Mouse (Mus musculus): ENCODE measurements at regions not wholly inside any gene's neighbourhood (a gene's known extent, or its start where the extent isn't known, plus 50 kb on each side); places are given as distances from the start of the nearest gene placed in this dataset.

DNA sequence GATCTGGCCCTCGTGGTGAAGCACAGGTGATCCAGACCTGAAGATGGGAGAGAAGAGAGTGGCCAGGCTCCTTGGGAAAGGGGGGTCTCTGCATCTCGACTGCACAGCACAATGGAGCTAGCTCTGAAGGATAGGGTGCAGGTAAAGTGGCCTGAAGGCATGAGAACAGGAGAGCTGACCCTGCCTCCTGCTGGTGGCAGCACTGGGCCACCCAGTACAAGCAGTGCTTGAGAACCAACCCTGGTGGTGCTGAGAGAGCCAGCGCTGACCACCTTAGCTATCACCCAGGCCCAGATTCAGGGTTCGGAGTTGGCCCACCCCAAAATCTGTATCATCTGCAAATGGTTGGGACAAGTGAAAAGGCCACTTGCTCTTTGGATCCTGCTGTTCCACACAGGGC, 66.2 kb downstream of the A730009L09Rik start:
- no peak for DNase-seq (ENCODE audit: low read depth)

DNA sequence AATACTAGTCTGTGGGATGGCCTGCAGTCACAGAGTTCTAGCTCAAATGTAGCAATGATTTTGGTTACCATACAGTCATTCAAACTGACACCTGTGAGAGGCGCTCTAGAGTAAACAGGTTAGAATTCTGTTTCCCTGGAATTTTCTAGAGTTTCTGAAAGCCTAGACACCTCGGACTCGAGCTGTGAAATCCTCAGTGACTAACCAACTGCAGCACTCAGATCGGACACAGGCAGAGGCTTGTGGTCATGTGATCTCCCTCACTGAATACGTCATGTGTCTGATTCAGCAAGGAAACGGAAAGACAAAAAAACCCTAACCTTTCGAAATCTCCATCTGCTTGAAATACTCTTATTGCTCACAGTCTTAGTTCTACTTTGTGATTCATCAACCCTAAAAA, 68.4 kb downstream of the A730009L09Rik start:
- DNase-seq (ENCODE audit: low read depth): no peak

DNA sequence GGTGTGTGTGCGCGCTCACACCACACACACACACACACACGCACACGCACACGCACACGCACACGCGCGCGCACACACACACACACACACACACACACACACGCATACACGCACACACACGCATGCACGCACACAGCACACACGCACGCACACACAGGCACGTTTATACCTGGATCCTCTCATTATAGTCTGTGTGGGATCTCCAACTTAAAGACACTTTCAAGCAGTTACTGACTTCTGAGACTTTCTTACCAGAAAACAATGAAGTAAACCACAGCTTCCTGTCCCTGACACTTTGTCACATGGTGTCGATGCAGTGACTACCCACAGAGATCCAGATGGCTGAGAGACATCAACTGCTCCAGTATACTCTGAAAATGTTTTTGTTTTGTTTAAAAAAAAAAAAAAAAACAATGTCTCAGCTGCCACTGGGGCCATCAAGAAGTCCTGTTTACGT, 68.9 kb downstream of the A730009L09Rik start:
- no peak for DNase-seq (ENCODE audit: low read depth)

DNA sequence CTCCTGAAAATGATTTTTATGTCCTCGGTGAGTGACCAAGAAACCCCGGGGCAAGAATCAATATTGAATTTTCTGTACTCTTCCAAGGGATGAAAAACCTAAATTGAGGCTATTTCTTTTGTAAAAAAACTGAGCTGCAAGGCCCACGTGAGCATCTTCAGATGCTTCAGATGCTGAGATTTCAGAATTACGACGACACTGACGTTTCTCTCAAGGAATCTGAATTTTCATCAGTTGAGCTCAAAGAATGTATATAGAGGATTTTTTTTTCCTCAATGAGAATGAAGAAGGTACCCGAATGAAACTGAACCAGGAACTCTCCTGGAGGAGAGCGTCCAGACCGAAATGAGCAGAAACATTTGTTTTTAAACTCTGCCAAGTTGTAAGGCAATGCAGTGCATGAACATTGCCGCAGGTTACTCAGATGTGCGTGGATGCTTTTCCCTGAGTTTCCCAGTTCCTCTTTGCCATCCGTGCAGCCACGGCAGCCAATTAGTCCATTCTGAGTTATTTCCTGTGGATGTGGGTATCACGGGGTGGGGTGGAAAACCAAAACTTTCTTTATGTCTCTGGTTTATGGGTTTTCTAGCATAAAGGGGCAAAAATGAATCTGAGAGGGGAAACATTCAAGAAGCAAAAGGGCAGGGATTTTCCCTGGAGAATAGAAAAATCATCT, 69.9 kb downstream of the A730009L09Rik start:
- no peak for DNase-seq (ENCODE audit: low read depth)

DNA sequence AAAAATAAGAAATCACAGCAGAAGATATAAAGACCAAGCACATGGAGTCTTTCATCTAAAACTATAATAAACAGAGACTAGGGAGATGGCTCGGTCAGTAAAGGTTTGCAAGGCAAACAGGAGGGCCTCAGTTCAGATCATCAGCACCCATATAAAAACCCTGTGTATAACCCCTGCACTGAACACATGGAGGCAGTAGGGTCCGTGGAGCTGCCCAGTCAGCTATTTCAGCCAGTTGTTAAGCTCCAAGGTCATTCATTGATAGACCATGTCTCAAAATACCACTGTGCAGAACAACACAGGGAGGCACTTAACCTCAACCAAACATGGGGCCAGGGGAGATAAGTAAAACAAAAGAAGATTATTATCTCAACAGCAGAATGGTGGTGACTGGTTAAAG, 78.1 kb downstream of the A730009L09Rik start:
- no peak for DNase-seq (ENCODE audit: low read depth)

DNA sequence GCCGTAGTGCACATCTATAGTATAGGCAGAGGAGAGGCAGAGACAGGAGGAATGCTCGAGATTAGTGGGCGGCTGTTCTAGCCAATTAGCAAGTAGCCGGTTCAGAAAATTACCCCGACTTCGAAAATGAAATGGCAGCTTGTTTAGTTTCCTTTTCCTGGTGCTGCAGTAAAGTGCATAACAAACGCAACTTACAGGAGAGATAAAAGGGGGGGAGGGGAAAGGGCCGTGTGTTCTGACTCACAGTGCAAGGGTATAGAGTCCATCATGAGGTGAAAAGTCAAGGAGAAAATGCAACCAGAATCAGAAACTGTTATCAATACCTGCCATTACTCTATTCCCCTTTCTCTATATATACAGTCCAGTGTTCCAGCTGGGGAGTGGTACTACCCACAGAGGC, 88.0 kb downstream of the A730009L09Rik start:
- no peak for DNase-seq (ENCODE audit: low read depth)

DNA sequence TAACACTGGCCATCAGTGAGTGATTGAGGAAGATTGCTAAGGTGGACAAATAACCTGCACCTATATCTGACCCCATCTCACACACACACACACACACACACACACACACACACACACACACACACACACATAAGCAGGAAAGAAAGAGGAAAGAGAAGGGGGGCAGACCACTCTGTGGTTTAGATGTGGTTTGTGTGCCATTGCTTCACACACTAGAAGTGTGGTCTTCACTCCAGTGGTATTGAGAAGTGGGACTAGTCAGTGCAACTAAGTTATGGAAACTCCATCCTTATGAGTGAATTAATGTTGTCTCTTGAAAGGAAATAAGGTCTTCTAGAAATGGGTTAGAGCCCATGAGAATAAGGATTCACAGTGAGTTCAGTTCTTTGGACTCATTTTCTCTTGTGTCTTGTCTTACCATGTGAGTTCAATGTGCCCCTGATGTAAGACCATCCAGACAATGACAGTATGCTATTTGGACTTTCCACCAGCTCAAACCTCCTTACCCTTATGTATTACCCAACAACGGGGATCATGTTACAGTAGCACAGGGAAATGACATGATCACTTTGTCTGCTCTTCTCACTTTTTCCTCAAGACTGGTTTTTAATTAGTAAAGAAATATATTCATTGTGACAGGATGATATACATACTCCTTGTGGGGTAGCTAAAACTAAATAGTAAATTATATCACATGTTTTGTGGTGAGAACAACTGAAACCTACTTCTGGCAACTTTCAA, 88.7 kb downstream of the A730009L09Rik start:
- DNase-seq (ENCODE audit: low read depth): no peak

DNA sequence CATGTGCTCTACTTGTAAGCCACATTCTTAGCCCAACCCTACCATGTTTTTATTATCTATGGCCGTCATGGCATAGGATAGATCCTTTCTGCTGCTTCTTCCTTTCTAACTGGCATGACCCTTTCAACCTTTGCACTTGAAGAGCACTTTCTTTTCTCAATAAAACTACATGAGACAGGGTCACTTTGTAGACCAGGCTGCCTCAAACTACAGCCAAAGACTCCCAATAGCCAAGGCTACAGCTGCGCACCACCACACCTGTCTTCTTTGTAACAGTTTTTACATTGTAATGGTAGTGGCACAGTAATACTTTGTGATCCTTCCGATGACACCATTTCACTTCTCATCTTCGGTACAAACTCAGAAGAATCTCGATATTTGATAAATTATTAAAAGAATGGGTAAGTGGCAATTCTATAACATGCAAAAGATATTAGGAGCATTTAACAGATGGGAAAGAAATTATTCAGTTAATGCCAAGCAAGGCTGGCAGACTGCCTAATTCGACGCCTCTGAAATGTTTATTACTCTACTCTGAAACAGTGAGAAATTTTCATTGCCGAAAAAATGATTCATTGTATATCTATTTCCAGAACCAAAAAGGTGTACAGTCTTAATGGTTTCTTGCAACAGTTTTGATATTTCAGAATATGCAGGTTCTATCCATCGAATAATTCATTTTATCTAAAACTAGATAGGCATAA, 89.5 kb downstream of the A730009L09Rik start:
- no peak for DNase-seq (ENCODE audit: low read depth)

DNA sequence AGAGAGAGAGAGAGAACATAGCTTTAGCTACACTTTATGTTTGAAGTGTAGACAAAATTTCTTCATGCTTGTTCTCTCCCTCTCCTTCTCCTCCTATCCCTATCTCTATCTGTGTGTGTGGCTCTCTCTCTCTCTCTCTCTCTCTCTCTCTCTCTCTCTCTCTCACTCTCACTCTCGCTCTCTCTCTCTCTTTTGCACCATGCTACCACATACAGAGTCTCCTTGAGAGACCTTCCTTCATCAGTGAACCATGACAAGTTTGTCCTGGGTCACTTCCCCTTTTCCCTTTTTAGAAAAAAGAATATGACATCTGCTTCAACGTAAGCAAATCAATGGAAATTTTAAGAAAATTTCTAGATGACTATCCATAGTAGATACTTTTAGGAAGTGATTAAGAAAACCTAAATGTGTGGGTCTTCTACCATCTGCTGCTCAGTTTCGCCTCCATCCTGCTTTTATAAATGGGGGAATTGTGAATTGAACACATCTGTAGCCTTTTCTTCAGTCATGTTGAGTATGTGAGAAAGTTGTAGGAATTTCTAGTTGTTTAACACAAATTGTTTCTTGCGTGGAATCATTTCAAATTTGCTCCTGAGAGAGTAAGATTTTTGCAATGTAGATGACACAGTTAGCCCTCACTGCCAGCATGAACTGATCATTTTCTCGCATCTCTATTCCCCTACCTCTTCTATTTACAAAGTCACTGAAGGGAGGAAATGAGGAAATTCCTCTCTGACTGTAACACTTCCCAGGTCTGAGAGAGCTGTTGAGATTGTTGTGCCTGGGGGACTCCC, 91.3 kb downstream of the A730009L09Rik start:
- no peak for DNase-seq (ENCODE audit: low read depth)

DNA sequence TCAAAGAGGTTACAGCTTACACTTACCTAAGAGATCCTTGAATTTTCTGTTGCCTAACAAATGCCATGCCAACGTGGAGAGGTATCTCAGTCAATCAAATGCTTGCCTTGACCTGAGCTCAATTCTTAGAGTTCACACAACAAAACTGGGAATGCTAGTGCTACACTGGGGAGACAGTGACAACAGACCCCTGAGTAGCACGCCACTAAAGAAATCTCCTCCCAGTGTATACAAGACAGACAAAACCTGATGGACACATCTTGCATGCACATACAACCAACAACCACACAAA, 91.8 kb downstream of the A730009L09Rik start:
- DNase-seq (ENCODE audit: low read depth): no peak

DNA sequence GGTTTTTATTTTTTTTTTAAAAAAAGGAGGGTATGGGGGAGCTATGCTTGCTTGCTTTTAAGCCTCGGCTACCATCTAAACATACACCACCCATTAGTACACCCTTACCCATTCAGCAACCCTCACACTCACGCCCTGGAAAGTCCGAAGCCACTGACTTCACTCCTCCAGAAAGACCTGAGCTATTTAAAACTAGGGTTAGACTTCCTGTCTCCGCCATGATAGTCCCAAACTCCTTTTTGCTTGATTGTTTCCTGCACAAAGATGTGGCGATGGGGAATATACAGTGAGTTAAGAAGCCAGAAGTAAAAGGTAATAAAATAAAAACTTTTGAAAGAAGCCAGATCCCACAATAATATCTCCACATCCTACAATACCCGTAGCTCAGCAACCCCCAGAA, 92.6 kb downstream of the A730009L09Rik start:
- no peak for DNase-seq (ENCODE audit: low read depth)

DNA sequence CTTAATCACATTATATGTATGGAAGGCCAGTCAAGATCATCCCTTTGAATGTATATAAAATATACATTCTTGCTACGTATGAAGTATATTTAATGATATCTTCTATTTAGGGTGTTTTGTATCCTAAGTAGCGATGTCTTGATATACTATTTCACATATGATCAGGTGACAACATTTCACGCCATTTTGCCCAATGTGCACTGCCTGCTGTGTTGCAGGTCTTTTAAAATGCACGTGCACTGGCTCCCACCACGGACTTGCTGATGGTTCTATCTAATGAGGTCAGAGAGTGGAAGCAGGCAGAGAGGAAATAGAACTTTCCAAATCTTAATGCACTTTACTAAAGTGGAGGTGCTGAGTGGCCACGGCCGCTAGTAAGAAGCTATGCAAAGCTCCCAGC, 100.8 kb downstream of the A730009L09Rik start:
- no peak for DNase-seq (ENCODE audit: low read depth)

DNA sequence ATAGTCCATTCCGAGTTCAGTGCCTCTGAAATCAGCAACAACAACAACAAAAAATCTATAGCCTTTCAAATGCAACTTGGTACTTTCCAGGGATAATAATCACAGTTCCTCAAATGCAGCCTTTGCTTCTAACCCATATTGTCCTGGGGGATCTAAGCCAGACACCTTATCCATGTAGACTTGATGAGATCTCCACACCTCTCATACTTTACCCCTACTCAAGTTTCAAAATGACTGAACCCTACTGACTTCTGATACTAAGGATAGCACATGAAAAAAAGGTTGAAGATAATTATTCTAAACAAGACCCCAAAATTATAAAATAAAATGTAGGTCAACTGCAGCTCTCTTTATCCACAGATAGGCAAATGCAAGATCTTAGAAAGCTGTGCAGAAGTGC, 101.2 kb downstream of the A730009L09Rik start:
- DNase-seq (ENCODE audit: low read depth): no peak

DNA sequence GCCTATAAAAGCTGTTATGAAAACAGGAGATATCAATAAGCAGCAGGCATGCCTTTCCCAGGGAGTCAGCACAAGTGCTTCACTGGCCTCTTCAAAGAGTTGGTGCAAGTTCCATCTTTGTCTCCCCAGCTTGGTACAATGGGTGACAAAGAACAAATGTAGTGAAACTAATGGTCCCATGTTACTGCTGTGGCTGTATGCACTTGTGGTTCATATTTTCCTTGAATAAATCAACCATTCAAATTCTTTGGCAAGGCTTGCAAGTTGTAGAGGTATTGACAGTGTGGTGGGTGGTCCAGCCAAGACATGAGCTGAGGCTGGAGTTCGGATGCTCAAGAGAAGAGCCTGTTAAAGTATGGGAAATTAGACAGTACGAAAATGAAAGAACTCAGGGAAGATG, 103.5 kb downstream of the A730009L09Rik start:
- no peak for DNase-seq (ENCODE audit: low read depth)

DNA sequence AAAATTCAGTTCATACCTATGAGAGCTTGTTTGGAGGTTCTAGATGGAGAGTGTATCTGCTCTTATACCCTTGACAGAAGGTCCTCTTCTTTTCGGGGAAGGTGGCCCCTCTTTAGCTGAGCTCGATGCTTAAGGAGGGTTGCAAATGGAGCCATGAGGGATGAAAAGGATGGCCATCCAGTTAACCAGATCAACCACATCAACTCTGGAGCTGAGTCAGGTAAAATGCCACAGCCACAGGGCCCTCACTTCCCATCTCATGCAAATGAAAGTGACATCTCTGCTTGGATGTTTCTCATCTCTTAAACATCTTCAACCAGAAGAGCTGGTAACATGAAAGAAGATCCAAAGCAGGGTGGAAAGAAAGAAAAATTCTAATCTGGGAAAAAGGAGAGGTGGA, 105.0 kb downstream of the A730009L09Rik start:
- DNase-seq (ENCODE audit: low read depth): no peak

DNA sequence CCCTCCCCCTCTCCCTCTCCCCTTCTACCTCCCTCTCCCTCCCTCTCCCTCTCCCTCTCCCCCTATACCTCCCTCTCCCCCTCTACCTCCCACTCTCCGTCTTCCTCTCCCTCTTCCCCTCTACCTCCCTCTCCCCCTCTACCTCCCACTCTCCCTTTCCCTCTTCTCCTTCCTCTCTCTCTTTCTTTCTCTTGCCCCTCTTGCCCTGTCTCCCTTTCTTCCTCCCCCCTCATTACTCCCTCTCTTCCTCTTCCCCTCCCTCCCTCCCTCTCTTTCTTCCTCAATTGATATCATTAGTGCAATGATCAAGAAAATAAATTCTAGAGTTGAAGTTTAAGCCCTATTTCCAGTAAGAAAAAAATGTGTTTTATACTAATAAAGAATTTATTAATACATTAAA, 105.9 kb downstream of the A730009L09Rik start:
- no peak for DNase-seq (ENCODE audit: low read depth)

DNA sequence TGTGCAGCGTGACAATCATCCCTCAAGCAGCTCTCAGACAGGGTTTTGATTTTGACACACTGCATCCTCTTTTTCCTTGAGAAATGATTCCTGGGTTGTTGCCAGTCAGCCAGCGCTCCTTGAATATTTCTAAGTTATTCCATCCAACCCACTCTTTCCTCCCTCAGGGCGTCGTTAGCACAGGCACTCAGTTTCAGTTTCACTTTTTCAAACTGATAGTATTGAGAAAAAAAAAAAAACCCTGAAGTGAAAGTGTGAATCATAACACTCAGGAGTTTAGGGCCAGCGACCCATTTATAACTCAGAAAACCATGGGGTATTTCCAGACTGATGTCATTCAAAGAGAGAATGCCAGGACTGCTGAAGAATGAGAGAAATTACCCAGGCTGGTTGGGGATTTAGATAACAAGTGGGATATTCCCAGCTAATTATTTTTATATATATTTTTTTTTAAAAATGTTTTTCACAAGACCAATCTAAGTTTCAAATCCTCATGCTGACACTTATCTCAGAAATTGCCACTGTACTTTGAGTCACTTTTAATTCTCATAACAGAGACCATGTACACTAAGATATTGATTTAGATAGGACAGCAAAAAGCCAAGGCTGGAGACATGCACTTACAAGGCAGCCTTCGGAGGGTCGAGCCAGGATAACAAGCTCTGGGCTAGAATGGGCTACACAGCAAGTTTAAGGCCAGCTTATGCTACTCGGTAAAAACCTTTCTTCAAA, 106.5 kb downstream of the A730009L09Rik start:
- peak; percentile 1 for DNase-seq (ENCODE audit: low read depth)

DNA sequence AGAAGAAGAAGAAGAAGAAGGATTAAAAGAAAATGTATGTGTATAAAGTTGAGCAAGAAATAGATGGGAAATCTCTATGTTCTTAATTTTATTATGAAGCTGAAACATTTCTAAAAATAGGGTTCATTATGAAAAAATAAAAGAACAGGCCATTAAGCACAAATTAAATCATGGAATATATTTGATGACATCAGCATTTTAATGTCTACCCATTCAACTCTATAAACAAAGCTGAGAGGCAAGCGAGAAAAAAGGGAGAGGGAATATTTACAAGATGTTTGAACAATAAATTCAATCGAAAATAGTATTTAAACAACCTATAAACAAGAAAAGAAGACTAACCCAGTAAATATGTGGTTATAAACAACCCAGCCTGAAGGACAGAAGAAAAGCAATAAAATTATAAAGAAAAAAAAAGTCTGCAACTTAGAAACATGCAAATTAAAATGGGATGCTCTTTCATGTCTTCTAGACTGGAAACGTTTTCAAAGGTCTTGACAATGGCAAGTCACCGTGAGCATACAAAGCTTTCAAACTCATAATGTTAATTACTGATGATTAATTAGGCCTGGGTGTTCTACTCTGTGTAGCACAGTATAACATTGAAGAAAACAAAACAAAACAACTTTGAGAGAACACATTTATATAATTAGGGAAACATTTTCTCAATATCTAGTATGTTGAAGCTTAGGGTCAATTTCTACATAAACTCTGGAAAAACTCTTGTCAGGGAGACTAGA, 108.6 kb downstream of the A730009L09Rik start:
- DNase-seq (ENCODE audit: low read depth): no peak

DNA sequence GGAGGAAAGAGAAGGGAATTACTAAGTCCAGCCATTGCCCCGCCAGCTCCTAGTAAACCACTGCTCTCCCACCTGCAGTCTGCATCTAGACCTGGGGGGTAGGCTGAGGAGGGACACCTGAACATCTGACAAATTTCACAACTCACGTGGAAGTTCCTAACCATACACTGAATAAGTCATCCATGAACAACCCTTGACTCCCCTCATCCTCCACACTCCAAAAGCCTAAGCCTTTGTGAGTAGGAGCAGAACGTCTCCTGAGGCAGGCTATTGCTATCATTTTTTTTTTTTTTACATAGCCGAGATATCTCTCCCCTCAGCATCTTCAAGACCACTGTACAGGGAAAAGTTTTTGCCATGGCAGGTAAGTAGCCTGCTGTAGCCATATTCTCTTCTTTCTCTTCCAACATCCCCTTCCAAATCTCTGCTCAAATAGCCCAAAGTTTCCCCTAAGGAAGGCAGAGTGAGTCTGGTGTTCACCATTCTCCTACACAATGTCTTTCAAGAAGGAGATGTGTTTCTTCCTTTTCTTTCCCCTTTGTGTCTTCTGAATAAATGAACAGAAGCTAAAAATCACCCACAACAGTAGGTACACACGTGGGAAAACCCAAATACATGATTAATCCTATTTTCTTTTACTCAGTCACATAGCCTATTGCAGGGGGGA, 109.7 kb downstream of the A730009L09Rik start:
- no peak for DNase-seq (ENCODE audit: low read depth)

DNA sequence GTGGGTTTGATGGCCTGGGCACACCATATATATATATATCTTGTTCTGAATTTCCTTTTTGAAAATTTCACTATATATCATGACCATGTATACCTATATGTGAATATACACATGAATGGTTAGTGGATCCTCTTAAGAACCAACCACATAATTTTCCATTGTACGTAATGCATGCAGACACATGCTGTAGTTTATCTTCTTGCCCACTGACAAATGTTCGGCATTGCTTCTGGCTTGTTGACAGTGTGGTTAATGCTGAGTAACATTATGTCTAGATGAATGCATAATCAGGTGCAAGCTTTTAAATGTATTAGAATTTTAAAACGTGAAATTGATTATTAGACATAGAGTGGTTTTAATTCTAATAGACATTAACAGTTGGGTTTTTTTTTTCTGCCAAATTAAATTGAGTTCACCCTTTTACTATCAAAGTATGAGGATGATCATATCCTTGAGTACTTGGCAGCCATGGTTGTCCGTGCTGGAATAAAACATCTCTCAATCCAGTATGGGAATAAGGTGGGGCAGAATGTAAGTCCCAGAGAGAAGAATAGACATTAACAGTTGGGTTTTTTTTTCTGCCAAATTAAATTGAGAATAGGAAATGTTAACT, 110.3 kb downstream of the A730009L09Rik start:
- DNase-seq (ENCODE audit: low read depth): no peak

All from c-Kit-positive CD71-positive TER-119-negative erythroid progenitor cells, embryonic 14.5 days (primary cell).